Mouse (Mus musculus) MEL (cell line): Measurements from ENCODE around the gene Hectd4. TPM values are rescaled to one million over a fixed set of nuclear protein-coding genes. Genes with fewer than 3 reads are reported as not detected.

Source experiments
- DNase-seq: peaks from one replicate; pipeline ENCODE4 v3.0.0; 2011; ENCODE audit warnings: low read depth, low spot score
- H3K27ac ChIP-seq: 2 replicates; pipeline ENCODE4 v1.5.1; 2012; ENCODE audit warnings: low read depth, mild to moderate bottlenecking, control low read depth, low read length, moderate library complexity; ENCODE audit not compliant: control insufficient read depth
- H3K27me3 ChIP-seq, 2 experiments: fragments of 150-350 bp in 1 of 2; sonication (generic) in 1 of 2; 2 replicates each; pipeline ENCODE4 v1.6.1; 2012; ENCODE audit warnings: low read length in 2 of 2, mild to moderate bottlenecking in 2 of 2, improper control_type of control experiment in 1 of 2, moderate library complexity in 1 of 2; ENCODE audit not compliant: insufficient read depth in 2 of 2, control insufficient read depth in 1 of 2
- H3K36me3 ChIP-seq, 2 experiments: 2 replicates each; pipeline ENCODE4 v1.6.1; 2012 to 2014; ENCODE audit warnings: low read length in 2 of 2, improper control_type of control experiment in 1 of 2, inconsistent platforms in 1 of 2, mild to moderate bottlenecking in 1 of 2; ENCODE audit not compliant: insufficient read depth in 2 of 2, control insufficient read depth in 1 of 2
- H3K4me1 ChIP-seq, 2 experiments: fragments of 150-350 bp in 1 of 2; sonication (generic) in 1 of 2; 2 replicates each; pipeline ENCODE4 v1.6.1; 2012; ENCODE audit warnings: low read length in 2 of 2, improper control_type of control experiment in 1 of 2, mild to moderate bottlenecking in 1 of 2; ENCODE audit not compliant: insufficient read depth in 2 of 2, control insufficient read depth in 1 of 2
- H3K4me3 ChIP-seq, 2 experiments: fragments of 150-350 bp in 1 of 2; sonication (generic) in 1 of 2; 2 replicates each; pipeline ENCODE4 v1.5.1; 2012; ENCODE audit warnings: low read depth in 2 of 2, low read length in 2 of 2, mild to moderate bottlenecking in 2 of 2, moderate library complexity in 2 of 2, control low read depth in 1 of 2, improper control_type of control experiment in 1 of 2; ENCODE audit not compliant: control insufficient read depth in 1 of 2, insufficient read depth in 1 of 2
- H3K79me2 ChIP-seq: 2 replicates; pipeline ENCODE4 v1.6.1; 2012; ENCODE audit warnings: mild to moderate bottlenecking, low read length, moderate library complexity; ENCODE audit not compliant: control insufficient read depth, poor library complexity, insufficient read depth
- H3K9ac ChIP-seq: 2 replicates; pipeline ENCODE4 v1.6.1; 2012; ENCODE audit warnings: low read depth, mild to moderate bottlenecking, control low read depth, low read length, moderate library complexity; ENCODE audit not compliant: control insufficient read depth, poor library complexity, severe bottlenecking
- H3K9me3 ChIP-seq: fragments of 150-350 bp; sonication (generic); replicated peaks from 2 replicates; pipeline ENCODE4 v1.6.1; 2012; ENCODE audit warnings: mild to moderate bottlenecking, low read length, improper control_type of control experiment, moderate library complexity; ENCODE audit not compliant: insufficient read depth
- CHD2 ChIP-seq: IDR thresholded peaks from 2 replicates; pipeline ENCODE4 v1.6.1; 2011; ENCODE audit warnings: low read length, improper control_type of control experiment
- CTCF ChIP-seq, 3 experiments: IDR thresholded peaks in 2 of 3; conservative IDR thresholded peaks in 1 of 3; 2 replicates each; pipeline ENCODE4 v1.5.1; 2011 to 2012; ENCODE audit warnings: low read length in 3 of 3, low read depth in 2 of 3, mild to moderate bottlenecking in 2 of 3, improper control_type of control experiment in 1 of 3, inconsistent platforms in 1 of 3, mixed read lengths in 1 of 3, moderate library complexity in 1 of 3; ENCODE audit not compliant: control insufficient read depth in 1 of 3, insufficient read depth in 1 of 3, poor library complexity in 1 of 3, severe bottlenecking in 1 of 3
- ELF1 ChIP-seq: IDR thresholded peaks from 2 replicates; pipeline ENCODE4 v1.6.1; 2014; ENCODE audit warnings: low read depth, mild to moderate bottlenecking, inconsistent platforms, low read length, improper control_type of control experiment, moderate library complexity
- EP300 ChIP-seq, 2 experiments: IDR thresholded peaks; 2 replicates each; pipeline ENCODE4 v1.6.1; 2011; ENCODE audit warnings: improper control_type of control experiment in 2 of 2, low read length in 2 of 2, low read depth in 1 of 2, mild to moderate bottlenecking in 1 of 2
- ETS1 ChIP-seq: IDR thresholded peaks from 2 replicates; pipeline ENCODE4 v1.6.1; 2012; ENCODE audit warnings: low read depth, mild to moderate bottlenecking, inconsistent platforms, low read length, improper control_type of control experiment, moderate library complexity
- GABPA ChIP-seq: IDR thresholded peaks from 2 replicates; pipeline ENCODE4 v1.6.1; 2012; ENCODE audit warnings: low read depth, mild to moderate bottlenecking, inconsistent platforms, low read length, improper control_type of control experiment, moderate library complexity
- GATA1 ChIP-seq: IDR thresholded peaks from 2 replicates; pipeline ENCODE4 v1.6.1; 2011; ENCODE audit warnings: low read depth, low read length, improper control_type of control experiment
- HCFC1 ChIP-seq: IDR thresholded peaks from 2 replicates; pipeline ENCODE4 v1.6.1; 2012; ENCODE audit warnings: low read depth, mild to moderate bottlenecking, inconsistent platforms, low read length, improper control_type of control experiment, moderate library complexity
- JUND ChIP-seq: IDR thresholded peaks from 2 replicates; pipeline ENCODE4 v1.6.1; 2011; ENCODE audit warnings: low read depth, mild to moderate bottlenecking, improper control_type of control experiment, low read length
- MAX ChIP-seq: IDR thresholded peaks from 2 replicates; pipeline ENCODE4 v1.6.1; 2011; ENCODE audit warnings: low read length, improper control_type of control experiment
- MEF2A ChIP-seq: IDR thresholded peaks from 2 replicates; pipeline ENCODE4 v1.6.1; 2014; ENCODE audit warnings: low read depth, mild to moderate bottlenecking, inconsistent platforms, low read length, improper control_type of control experiment; ENCODE audit not compliant: poor library complexity, insufficient replicate concordance, severe bottlenecking; ENCODE audit errors: extremely low read depth
- MXI1 ChIP-seq: IDR thresholded peaks from 2 replicates; pipeline ENCODE4 v1.6.1; 2011; ENCODE audit warnings: mild to moderate bottlenecking, low read depth, low read length, improper control_type of control experiment
- MYB ChIP-seq: IDR thresholded peaks from 2 replicates; pipeline ENCODE4 v1.6.1; 2011; ENCODE audit warnings: mild to moderate bottlenecking, low read depth, low read length, improper control_type of control experiment
- MYC ChIP-seq: IDR thresholded peaks from 2 replicates; pipeline ENCODE4 v1.6.1; 2011; ENCODE audit warnings: low read depth, mild to moderate bottlenecking, low read length, improper control_type of control experiment, moderate library complexity
- NELFE ChIP-seq: IDR thresholded peaks from 2 replicates; pipeline ENCODE4 v1.6.1; 2011; ENCODE audit warnings: low read depth, low read length, improper control_type of control experiment
- POLR2A ChIP-seq, 2 experiments: IDR thresholded peaks; 2 replicates each; pipeline ENCODE4 v1.6.1; 2011 to 2012; ENCODE audit warnings: low read length in 2 of 2, mild to moderate bottlenecking in 2 of 2, control low read depth in 1 of 2, improper control_type of control experiment in 1 of 2, low read depth in 1 of 2, moderate library complexity in 1 of 2; ENCODE audit not compliant: control insufficient read depth in 1 of 2, insufficient read depth in 1 of 2, poor library complexity in 1 of 2
- POLR2AphosphoS5 ChIP-seq: IDR thresholded peaks from 2 replicates; pipeline ENCODE4 v1.6.1; 2012; ENCODE audit warnings: low read depth, borderline replicate concordance, mild to moderate bottlenecking, inconsistent platforms, low read length, moderate library complexity, mixed read lengths
- RAD21 ChIP-seq: IDR thresholded peaks from 2 replicates; pipeline ENCODE4 v1.6.1; 2011; ENCODE audit warnings: mild to moderate bottlenecking, low read depth, low read length, improper control_type of control experiment
- RCOR1 ChIP-seq: IDR thresholded peaks from 2 replicates; pipeline ENCODE4 v1.6.1; 2012; ENCODE audit warnings: low read depth, mild to moderate bottlenecking, inconsistent platforms, low read length, improper control_type of control experiment
- TBP ChIP-seq: IDR thresholded peaks from 2 replicates; pipeline ENCODE4 v1.8.0; 2011; ENCODE audit warnings: low read depth, low read length, improper control_type of control experiment
- TCF12 ChIP-seq: IDR thresholded peaks from 2 replicates; pipeline ENCODE4 v1.6.1; 2014; ENCODE audit warnings: low read depth, mild to moderate bottlenecking, inconsistent platforms, low read length, improper control_type of control experiment, moderate library complexity
- UBTF ChIP-seq: IDR thresholded peaks from 2 replicates; pipeline ENCODE4 v1.6.1; 2012; ENCODE audit warnings: low read depth, mild to moderate bottlenecking, inconsistent platforms, low read length, improper control_type of control experiment, moderate library complexity, borderline replicate concordance; ENCODE audit not compliant: insufficient read depth
- USF1 ChIP-seq: IDR thresholded peaks from 2 replicates; pipeline ENCODE4 v1.6.1; 2014; ENCODE audit warnings: low read depth, mild to moderate bottlenecking, inconsistent platforms, low read length, improper control_type of control experiment, moderate library complexity
- ZMIZ1 ChIP-seq: IDR thresholded peaks from 2 replicates; pipeline ENCODE4 v1.6.1; 2012; ENCODE audit warnings: low read depth, mild to moderate bottlenecking, inconsistent platforms, low read length, improper control_type of control experiment, moderate library complexity
- ZNF384 ChIP-seq: IDR thresholded peaks from 2 replicates; pipeline ENCODE4 v1.6.1; 2012; ENCODE audit warnings: low read depth, mild to moderate bottlenecking, inconsistent platforms, low read length, improper control_type of control experiment
- polyA plus RNA-seq, 2 experiments: library from polyadenylated mRNA; stranded (reverse) in 1 of 2; unstranded in 1 of 2; fragments of >175 nt in 1 of 2; fragments of >200 nt in 1 of 2; gene quantifications; 2 replicates each; pipeline versions ENCODE4 v1.2.1 to v1.2.4; 2012; ENCODE audit warnings: low replicate concordance in 2 of 2, low read depth in 1 of 2; ENCODE audit not compliant: insufficient read length in 2 of 2, insufficient read depth in 1 of 2, missing spikeins in 1 of 2
- total RNA-seq: library from RNA; depleted of rRNA; stranded (reverse); fragments of 300-350 nt; gene quantifications from 2 replicates; pipeline ENCODE4 v1.2.3, GENCODE M21; 2012

The Hectd4 gene
- total and polyA plus RNA-seq, 3 experiments: 7.0 to 10.8 TPM; not detected in 1

DNA sequence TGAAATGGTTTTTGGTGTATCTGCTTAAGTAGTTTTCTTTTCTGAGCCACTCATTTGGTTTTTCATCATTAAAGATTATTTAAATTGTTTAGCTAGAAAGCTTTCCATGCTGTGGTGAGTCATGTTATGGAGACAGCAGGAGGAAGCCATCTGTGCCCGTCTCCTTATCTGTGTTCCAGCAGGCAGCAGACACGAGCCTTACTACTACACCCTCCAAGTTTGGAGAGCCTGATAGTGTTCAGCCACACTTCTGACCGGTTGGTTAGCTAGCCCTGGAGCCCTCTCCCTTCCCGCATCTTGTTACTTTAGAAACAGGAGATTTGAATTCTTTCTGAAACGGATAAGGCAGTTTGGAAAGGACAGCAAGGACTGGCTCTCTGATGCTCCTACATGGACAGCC is 16.2 kb downstream of the Hectd4 start (continued):
- TF ChIP-seq MEF2A: no peak
- TF ChIP-seq, all 39 proteins: peak for 17

DNA sequence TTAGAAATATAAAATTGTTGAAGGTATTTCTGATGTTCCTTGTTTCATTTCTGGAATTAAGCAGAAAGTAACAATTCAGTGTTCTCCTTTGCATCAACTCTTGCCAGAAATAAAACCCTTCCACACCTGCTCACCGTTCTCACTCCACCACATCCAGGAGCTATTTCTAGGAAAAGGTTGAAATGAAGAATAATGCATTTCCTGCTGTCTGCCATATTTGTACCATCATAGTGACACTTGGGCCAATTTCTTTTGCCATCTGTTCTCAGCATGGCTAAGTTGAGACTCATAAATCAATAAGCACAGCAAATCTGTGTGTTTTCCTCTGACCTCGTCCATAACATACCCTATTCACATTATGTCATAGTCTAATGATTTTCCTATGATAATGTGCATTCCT is 18.2 kb downstream of the Hectd4 start:
- Histone ChIP-seq H3K79me2 (peaks cover 24% of the 10 kb centered on the region), H3K9me3 (no peaks in the 10 kb centered on the region), H3K36me3 (peaks cover 0 to 64% of the 10 kb centered on the region in 2 experiments; a peak in 2 of 4 replicates), H3K4me3 (no peak overlapping the region), H3K4me1 (peaks cover 37 to 53% of the 10 kb centered on the region in 2 experiments), H3K27ac (no peak overlapping the region), H3K9ac (no peak overlapping the region), H3K27me3 (no peaks in the 10 kb centered on the region)
- TF ChIP-seq RAD21 (no peak), USF1 (no peak), CHD2 (no peak), TCF12 (no peak), EP300 (IDR thresholded peaks at IDR 0.05; ENCODE audit: low read depth in 1 of 2, low read length in 2 of 2) (no peak), GABPA (no peak), ETS1 (no peak), JUND (no peak), POLR2AphosphoS5 (no peak), POLR2A (IDR thresholded peaks at IDR 0.05; ENCODE audit: control insufficient read depth in 1 of 2, insufficient read depth in 1 of 2, low read depth in 1 of 2, low read length in 2 of 2, poor library complexity in 1 of 2) (no peak), HCFC1 (no peak), MAX (no peak), UBTF (no peak), MXI1 (no peak), MYB (no peak), TBP (no peak)
- no peak for DNase-seq

DNA sequence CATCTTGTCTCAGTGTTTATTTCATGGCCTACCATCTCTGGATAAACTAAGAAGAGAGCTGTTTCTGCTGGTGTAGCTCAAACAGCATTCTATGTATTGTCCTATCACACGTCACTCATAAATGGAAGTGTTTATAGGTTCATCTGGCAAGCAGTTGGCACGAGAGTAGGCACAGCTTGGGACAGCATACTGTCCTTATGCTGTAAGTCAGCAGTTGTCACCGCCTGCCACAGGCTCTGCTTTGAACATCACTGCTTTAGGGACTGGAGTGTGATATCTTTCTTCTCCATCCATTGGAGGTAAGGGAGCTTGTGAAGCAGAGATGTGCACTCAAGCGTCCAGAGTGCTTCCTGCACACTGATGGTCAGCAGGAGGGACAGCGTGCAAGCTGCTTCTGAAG is 19.8 kb downstream of the Hectd4 start:
- Histone ChIP-seq H3K36me3 (peaks cover 0 to 65% of the 10 kb centered on the region in 2 experiments; a peak in 2 of 4 replicates), H3K4me3 (no peak overlapping the region), H3K9me3 (no peaks in the 10 kb centered on the region), H3K4me1 (peaks cover 44 to 59% of the 10 kb centered on the region in 2 experiments), H3K79me2 (peaks cover 18% of the 10 kb centered on the region), H3K27me3 (no peaks in the 10 kb centered on the region), H3K27ac (no peak overlapping the region), H3K9ac (no peak overlapping the region)
- DNase-seq: no peak
- TF ChIP-seq ETS1 (no peak), RCOR1 (no peak), MYC (no peak), ELF1 (no peak), EP300 (IDR thresholded peaks at IDR 0.05; ENCODE audit: low read depth in 1 of 2, low read length in 2 of 2) (no peak), TCF12 (no peak), JUND (no peak), UBTF (no peak), NELFE (no peak), CHD2 (no peak), POLR2A (IDR thresholded peaks at IDR 0.05; ENCODE audit: control insufficient read depth in 1 of 2, insufficient read depth in 1 of 2, low read depth in 1 of 2, low read length in 2 of 2, poor library complexity in 1 of 2) (no peak), GABPA (no peak), GATA1 (no peak), ZMIZ1 (no peak), ZNF384 (no peak), CTCF (IDR thresholded peaks at IDR 0.05 in 2 of 3, conservative IDR thresholded peaks at IDR 0.05 in 1 of 3; ENCODE audit: control insufficient read depth in 1 of 3, insufficient read depth in 1 of 3, low read depth in 2 of 3, low read length in 3 of 3, poor library complexity in 1 of 3, severe bottlenecking in 1 of 3) (no peak)
